Mouse (Mus musculus): Measurements from ENCODE around the gene Sox5.

Sox5 gene

DNA sequence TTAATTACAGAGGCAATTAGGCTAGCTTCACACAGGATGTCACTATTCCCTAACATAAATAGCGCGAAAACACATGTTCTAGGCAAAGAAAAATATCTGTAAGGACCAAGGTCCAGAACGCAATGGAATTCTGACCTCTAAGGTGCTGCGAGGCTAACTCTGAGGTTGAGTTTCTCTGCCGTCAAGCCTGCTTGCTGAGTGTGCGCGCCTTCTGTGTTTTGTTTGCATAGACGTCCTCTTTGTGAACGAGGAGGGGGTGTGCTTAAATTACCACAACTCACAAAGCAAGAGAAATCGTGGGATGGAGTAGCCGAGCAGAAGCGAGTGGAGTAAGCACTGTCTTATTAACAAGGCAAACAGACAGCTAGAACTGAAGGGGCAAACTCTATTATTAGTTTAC, 202.5 kb downstream of the Sox5 start:
- in situ Hi-C loops (cut with MboI): no loop called here

DNA sequence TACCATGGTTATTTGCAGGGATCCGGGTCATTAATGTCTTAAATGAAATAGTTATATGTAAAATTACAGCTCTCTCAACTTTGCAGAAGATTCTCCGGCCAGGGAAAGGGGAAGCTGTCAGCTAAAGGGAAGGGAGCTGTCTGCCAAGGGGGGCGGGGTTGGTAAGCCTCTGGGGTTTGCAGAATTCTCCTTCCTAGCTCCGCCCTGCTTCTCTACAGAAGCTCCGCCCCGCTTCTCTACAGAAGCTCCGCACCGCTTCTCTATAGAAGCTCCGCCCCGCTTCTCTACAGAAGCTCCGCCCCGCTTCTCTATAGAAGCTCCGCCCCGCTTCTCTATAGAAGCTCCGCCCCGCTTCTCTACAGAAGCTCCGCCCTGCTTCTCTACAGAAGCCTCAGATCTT, 210.9 kb downstream of the Sox5 start:
- in situ Hi-C loops (cut with MboI): no loop called here

DNA sequence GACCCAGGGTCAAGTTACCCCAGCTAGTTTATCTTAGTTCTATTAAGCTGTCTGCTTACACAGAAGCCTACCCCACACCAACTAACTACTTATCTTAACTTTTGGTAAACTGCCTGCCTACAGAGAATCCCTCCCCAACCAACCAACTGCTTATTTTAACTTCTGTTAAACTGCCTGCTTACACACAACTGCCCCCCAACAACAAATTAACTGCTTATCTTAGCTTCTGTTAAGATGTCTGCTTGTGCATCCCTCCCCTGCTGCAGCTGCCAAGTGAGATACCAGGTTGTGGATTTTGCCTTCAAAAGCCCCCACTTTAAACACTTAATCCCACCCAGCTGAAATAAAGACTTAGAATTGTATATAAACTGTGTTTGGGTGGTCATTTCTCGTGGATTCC, 215.9 kb downstream of the Sox5 start:
- in situ Hi-C loops (cut with MboI): no loop called here

DNA sequence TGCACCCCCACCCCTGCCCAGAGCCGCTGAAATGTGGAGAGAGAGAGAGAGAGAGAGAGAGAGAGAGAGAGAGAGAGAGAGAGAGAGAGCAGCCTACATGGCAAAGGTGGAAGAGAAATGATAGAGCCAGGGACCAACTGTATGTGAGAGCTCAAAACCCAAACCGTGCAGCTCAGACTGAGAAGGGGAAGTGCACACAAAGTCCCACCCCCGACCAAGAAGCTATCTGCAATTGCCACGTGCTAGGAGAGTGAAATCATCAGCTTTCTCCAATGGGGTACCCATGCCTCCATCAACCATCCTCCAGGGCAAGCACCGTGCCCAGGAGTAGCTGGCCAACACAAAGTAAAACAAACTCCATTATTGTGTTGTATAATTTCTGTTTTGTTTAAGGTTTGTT, 220.1 kb downstream of the Sox5 start:
- in situ Hi-C loops (cut with MboI): no loop called here

DNA sequence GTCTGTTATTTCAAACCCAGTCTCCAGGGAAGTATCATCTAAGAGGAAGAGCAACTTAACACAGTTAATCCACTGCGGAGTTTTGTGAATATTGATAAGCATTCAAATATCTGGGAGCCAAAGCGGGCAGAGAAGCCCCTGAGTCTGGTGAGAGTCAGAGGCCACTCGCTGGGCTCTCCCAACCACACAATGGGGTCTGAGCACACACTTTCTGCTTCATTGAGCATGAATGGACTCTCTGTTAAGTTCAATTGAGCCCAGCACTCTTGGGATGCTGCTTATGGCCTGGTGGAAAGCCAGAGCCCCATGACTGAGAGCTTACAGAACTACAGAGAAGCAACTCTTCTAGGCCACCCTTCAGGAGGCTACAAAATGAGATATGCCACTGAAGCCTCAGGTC, 221.6 kb downstream of the Sox5 start:
- in situ Hi-C loops (cut with MboI): no loop called here

DNA sequence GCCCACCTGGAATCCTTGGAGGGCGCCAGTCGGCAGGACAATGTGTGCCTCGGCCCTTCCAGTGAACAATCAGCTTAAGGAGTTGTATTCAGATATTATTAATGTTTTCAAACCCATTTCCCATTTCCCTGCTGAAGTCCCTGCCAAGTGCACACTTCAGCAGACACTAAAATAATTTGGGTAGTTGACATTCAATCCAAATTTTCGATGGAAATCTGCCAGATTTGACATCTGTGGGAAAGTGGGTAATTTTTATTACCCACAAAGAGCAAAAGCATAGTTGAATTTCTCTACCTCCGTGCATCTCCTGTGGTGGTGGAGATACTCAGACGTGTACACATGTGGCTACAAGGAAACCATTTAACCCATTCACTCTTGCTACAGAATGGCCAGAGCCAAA, 228.3 kb downstream of the Sox5 start:
- in situ Hi-C loops (cut with MboI): no loop called here

DNA sequence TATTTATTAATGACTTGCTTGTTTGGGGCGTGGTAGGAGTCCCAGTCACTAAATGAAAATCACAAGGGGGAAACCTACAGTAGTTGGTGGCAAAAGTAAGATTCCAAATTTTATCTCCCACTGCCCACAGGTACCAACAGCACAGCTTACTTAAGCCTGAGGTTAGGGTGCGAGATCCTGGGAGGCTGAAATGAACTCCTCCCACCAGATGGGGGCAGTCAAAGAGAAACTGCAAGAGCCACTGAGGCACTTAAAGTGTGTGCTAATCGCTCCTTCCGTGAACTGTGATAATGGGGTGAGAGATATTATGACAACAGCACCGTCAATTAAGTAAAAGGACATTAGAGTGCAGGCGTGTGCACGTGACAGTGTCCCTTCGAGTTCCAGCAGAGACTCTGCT, 232.8 kb downstream of the Sox5 start:
- in situ Hi-C loops (cut with MboI): no loop called here

DNA sequence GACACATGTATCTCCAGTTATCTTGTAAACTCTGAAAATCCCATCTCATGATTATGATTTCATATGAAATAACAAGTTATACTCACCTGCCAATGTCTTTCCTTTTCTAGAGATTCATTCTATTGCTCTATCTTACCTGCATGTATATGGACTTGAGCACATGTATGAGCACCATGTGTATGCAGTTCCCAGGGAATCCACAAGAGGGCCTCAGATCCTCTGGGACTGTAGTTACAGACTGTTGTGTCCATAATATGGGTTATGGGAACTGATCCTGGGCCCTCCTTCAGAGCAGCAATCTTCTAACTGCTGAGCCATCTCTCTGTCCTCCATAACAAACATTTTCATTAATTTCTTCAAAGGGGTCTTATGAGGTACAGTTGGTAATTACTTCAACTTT, 234.6 kb downstream of the Sox5 start:
- in situ Hi-C loops (cut with MboI): no loop called here

DNA sequence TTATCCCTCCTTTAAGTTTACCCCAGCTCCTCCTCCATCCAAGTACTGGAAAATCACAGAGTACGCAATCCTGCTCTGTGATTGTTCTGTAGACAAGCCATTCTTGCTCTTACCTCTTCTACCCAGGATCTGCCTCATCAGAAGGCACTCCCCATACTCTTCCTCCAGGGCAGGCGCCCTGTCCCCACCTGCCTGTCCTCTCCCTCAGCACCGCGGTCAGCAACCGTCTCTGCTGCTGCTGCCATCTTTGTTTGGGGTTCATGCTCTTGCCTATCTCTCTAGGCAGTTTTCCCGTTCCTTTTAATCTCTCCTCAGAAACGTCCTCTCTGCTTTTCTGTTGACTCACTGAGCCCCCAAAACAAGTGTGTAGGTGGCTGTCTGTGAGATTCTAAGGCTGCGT, 236.2 kb downstream of the Sox5 start:
- in situ Hi-C loops (cut with MboI): no loop called here

DNA sequence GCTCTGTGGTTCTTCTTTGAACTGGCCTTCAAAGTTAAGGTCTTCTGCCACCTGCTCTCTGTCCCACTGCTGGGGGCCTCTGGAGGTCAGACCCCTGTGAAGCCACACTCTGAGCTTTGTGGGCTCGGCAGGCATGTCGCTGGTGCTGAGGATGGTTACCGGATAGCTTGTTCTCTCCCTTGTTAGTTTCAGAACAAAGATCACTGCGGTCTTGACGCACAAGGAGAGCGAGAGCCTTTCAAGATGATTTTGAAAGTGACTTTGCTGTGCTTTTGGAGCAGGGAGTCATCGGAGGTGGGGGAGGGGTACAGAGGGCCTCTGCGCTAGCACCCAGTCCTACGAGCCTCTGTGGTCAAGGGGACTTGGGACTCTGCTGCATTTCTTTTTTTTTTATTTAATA, 240.5 kb downstream of the Sox5 start:
- in situ Hi-C loops (cut with MboI): no loop called here

DNA sequence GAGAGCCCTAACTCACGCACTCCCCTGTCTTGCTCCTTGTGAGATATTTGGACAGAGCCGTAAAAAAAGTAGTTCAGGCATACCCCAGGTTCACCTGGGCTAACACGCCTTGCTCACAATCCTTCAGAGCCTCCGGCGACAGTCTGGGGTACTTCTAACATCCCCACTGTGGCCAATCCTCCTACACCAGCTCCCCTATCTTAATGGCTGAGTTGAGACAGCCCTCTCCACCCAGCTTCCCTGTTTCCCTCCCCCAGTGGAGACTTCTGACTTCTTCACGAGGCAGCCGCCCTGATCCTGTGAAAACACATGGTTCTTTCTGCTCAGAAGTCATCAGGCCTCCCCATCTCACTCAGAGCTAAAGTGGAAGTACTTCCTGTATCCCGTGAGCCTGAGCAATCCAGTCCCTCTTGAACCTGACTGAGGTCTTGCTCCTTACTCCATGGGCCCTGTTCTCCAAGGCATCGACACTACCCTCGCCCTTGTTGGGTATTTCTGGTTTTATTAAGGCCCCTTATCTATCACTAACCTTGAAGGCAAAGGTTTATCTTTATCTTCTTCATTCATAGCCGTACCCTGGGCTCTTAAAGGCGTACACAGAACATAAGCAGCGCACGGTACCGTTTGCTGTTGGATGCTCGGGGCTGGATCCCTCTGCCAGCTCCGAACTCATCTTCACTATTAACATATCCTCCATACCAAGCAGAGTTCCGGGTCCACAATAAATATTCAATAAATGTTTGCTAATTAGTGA, 242.2 kb downstream of the Sox5 start:
- in situ Hi-C loops (cut with MboI): no loop called here

DNA sequence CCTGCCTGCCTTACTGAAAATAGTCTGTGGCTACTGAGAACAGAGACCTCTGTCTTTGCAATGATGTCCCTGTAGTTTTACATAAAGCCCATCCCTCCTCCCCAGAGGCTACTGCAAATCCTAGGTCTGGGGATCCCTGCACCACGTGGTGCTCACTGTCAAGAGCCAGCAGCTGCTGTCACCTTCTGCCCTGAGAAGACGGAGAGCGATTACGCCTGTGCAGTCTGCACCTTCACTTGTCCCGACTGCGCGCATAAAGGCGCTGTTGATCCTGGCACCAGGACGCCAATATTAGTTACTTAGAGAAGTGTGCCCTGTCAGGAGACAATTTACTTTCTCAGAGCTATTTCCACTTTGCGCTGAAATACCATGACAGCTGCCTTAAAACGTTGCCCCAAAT, 258.3 kb downstream of the Sox5 start:
- in situ Hi-C loops (cut with MboI): no loop called here

DNA sequence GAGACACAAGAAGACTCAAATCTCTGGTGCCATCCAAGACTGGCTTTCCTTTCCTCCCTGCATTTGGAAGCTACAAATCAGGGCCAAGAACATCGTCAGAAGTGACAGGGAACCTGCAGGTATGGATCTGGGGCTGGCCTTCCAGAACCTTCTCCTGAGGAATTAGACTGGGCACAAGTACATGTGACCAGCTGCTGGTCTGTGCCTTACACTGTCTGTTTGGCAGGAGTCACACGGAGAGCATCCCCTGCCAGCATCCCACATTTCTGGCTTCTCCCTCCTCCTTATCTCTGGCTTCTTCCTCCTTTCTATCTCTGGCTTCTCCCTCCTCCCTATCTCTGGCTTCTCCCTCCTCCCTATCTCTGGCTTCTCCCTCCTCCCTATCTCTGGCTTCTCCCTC, 263.0 kb downstream of the Sox5 start:
- in situ Hi-C loops (cut with MboI): no loop called here

DNA sequence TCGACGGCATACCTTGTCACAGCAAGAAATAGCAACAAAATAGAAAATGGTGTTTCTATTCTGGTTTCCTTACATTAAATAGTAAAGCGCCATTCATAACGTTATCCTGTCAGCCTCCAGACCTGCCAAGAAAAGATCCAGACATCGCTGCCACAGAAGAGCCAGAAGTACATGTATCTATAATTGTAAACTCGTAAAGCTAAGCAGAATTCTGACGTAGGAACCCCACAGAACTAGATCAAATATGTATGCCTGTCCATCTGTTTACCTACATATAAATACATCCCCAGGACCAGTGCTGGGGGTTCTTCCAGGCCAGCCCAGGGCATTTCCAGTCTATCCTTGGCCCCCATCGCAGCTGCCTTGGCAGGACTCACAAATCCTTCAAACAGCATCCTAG, 265.9 kb downstream of the Sox5 start:
- in situ Hi-C loops (cut with MboI): no loop called here

DNA sequence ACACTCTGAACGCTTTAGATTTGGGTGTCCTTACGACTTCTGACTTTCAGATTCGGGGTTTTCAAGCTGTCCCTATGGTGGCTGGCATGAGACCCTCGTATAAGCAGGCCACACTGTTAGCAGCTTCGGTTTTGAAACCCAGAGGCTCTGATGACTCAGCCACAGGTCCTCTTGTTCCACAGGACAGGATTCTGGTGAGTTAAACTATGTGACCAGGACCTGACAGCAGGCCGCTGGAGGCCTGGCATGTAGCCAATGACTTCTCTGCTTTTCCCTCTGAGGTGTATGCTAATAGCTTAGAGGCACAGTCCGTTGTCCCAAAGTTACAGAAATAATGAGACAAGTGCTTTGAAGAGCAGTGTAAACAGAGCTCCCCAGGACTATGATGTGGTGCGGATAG, 268.0 kb downstream of the Sox5 start:
- in situ Hi-C loops (cut with MboI): no loop called here

DNA sequence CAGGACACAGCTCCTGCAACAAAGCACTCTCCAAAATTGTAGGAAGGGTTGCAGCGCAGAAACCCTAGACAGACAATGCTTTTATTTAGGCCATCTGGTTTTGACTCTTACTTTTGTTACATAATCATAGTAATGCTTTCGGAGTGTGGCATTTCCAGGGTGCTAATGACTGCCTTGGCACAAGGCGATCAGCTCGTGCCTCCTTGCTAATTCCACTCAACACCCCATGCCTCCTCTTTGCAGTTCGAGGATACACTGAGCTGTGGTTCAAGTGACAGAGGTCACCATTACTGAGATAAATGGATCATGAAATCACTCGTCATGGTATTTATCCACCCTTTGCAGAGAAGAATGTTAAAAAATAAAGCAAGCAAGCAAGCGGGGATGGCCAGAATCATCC, 269.9 kb downstream of the Sox5 start:
- in situ Hi-C loops (cut with MboI): no loop called here

DNA sequence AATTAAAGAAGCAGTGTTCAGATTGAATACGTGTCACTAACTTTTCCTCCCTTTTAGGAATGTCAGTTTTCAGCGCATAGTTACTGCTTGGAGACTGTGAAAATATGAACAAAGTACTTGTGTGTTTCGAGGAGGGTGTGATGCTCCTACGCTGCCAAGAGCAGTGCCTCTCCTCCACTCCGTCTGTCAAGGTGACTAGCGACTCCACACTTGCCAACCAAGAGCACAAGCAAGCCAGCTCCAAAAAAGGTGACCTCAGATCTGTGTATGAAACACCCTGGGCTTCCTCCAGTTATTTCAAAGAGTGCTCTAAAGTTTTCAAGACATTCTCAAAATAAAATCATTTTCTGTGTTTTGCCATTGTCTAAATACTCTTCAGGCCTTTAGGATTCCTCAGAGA, 271.6 kb downstream of the Sox5 start:
- in situ Hi-C loops (cut with MboI): no loop called here

DNA sequence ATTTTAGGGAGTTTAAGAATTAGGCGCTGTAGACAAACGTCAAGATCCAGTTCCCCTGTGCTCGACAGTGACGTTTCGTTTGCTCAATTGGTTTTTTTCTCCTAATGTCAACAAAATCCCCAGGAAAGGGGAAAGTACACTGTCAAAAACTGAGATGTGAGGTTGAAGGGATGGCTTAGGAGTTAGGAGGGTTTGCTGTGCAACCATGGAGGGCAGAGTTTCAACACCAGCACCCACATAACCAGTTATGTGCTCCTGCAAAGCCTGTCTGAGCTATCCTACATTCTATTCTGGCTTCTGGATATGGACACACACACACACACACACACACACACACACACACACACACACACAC, 277.6 kb downstream of the Sox5 start:
- in situ Hi-C loops (cut with MboI): no loop called here

DNA sequence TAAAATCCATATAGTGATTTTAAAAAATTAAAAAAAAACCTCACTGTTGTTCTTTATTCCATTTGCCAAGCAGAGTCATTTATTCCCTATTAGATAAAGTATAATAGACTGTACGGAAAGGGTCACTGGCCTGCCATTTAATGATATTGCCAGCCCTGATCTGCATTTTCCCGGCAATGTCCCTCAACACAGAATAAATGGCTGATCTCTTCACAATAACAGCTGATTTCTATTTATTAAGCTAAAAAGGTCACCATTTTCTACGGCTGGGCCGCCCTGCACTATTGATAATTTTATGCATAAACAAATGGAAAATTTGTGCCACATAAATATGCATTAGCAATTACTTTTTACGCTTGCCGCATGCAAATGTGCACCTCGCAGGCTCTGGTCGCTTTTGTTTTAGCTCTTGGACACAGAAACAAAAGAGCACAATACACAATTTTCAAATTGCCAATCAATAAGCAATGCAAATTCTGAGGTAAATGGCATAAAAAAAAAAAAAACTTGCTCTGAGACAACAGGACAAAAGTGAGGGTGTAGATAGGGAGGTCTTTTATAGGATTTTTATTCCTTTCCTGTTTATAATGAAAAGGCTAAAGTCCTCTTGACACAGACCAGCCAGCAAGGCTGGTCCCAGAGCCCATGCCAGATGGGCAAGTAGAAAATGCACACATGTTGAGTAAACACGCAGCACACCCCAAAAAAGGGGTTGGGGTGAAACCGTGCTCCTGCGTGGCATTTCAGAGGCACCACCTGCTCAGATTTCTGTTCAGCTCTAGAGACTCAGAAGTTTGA, 278.2 kb downstream of the Sox5 start:
- in situ Hi-C loops (cut with MboI): no loop called here

DNA sequence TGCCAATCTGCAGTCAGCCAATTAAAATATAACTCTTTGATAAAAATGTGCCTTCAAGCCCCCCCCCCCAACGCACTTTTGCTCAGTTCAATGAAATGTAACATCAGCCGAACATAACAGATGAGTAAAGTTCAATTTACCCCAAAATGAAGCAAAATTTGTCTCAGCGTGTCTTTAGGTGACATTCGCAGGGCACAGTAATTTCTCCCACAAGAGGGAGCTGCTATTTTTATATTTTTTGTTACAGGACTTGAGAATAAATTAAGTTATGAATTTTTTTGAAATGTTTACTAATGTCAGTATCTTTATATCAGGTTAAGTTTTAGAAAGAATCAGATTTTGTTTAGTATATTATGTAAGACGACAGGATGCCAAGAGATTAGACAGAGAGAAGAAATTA, 280.3 kb downstream of the Sox5 start:
- in situ Hi-C loops (cut with MboI): no loop called here

DNA sequence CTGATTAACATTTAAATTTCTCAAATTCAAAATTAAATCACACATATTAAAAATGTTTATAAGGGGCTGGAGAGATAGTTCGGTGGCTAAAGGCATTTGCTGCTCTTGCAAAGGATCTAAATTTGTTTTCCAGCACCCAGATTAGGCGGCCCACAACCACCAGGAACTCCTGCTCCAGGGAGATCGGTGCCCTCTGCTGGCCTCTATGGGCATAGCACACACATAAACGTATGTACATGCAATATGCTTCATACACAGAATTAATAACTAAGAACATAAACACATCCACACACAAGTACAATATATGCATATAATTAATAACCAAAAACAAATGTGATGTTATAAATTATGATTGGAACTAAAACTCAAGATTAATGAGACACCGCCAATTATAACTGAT, 283.6 kb downstream of the Sox5 start:
- in situ Hi-C loops (cut with MboI): no loop called here

DNA sequence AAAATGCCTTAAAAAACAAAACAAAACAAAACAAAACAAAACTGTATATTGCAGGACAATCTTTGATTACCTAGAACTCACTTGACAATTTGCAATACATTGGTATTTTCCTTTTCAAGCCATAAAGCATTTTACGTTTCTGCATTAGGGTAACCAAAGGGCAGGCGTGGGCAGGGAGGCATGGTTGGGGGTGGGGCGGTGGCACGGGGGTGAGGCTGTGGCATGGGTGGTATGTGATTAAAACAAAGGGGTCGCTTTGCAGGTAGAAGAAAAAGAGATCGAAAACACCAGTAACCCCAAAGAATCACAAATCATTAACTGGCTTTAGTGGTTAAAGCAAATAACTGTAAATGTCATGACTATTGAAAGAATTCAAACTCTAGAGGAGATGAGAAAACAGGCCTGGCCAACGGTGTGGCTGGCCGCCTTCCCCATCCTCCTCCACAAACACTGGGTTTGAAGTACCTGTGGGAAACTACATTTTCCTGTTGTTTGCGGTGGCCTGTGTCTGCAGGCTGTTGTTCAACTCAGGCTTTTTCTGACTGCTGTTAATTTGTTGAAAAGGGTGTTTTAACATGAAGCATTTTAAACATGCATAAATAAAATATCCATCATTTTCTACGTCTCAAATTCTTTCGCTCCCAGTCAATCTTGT, 289.9 kb downstream of the Sox5 start:
- in situ Hi-C loops (cut with MboI): no loop called here

DNA sequence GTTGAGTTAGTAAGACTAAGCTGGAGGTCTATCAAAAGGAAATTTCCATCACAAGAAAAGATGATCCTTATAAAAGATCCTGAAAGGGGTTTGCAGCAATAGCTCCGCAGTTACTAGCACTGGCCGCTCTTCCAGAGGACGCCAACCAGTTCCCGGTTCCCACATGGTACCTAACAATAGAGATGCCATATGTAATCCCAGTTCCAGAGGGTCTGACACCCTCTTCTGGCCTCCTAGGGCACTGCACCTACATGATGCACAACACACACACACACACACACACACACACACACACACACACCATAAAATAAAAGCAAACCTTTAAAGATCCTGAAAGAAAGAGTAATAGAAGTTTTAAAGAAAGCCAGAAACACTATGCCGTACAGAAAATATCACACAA, 290.9 kb downstream of the Sox5 start:
- in situ Hi-C loops (cut with MboI): no loop called here

Data from mature B cell (primary cell).